Mouse (Mus musculus): ENCODE results near the gene Mycl. TPM values are rescaled to one million over a fixed set of nuclear protein-coding genes. Genes with fewer than 3 reads are reported as not detected.
A peak's percentile ranks its signal among the peaks of the same experiment; 100 is the strongest.

Gene Mycl
- 34.1 and 44.7 TPM in 2 replicates for polyA plus RNA-seq (2015; fragmentation: Nextera tagmentation; extraction: Ambion mirVana)

DNA sequence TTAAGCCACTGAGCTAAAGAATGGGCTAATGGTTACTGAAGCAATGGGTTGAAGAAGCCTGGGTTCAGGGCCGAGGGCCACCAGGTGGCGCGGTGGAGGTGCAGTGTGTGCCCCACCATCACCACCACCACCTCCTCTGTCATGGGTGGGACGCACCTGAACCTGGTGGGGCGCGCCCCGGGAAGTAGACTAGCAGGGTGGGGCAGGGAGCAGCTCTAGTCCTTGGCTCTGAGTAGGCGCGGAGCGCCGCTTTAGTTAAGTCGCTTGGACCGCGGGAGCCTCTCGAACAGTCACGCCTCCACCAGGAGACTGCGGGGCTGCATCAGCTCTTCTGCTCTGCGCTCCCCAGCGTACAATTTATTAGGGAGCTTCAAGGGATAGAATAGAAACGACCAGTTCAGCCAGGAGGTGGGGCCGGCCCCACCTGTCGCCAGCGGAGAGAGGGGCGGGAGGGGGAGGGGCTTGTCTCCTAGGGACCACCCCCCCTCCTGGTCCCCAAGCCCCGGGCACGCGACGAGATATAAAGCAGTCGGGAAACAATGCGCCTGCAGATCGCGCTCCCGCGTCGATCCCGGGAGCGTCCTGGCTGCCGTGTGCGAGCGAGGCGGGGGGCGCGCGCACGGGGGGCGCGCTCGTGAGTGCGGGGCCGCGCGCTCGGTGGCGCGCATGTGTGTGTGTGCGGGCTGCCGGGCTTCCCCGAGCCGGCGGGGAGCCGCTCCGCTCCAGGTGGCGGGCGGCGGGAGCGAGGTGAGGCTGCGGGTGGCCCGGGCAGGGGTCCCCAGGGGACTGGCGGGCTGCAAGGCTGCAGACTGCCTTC, at the start of gene Mycl:
Mycl (plus strand) TSS at position 249 of the 817 bp plus-strand sequence.
- Histone ChIP-seq H3K4me1 (ENCODE audit: control insufficient read depth, insufficient read depth, low read depth, low read length) (peaks cover 25% of the 10 kb centered on the region), H3K36me3 (ENCODE audit: control insufficient read depth, insufficient read depth, low read length) (no peaks in the 10 kb centered on the region), H3K4me2 (ENCODE audit: low read length) (peak within 1 kb of the TSS; percentile 63), H3K27me3 (replicated peaks; ENCODE audit: control insufficient read depth, insufficient read depth, low read length) (no peaks in the 10 kb centered on the region), H3K27ac (ENCODE audit: low read depth, low read length) (peak within 1 kb of the TSS; percentile 90), H3K9ac (ENCODE audit: low read depth, low read length) (peak within 1 kb of the TSS; percentile 93), H3K4me3 (ENCODE audit: low read length) (peak within 1 kb of the TSS; percentile 93), H3K9me3 (ENCODE audit: control insufficient read depth, low read length) (no peaks in the 10 kb centered on the region)
- WGBS, result under 1% methylated on average over 53 of the region's 69 CpGs
- peak; percentile 85 for ATAC-seq

DNA sequence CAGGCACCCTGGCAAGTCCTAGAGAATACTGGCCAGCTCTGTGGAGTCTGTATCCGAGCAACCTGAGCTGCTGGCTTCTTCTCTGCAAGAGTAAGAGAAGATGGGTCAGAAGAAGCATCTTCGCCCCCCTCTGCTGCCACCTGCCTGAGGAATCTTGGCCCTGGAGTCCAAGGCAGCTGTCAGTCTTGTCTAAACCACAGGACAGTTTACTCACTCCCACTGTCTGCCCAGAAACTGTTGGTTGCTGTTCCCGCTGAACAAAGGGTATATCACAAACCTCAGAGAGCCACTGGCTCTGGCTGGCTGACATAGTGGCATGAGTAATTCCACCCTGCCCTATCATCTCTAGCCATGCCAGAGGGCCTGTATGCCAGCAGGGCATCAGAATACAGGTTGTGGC, 48.2 kb upstream of the Mycl start:
- Histone ChIP-seq H3K9ac (ENCODE audit: low read depth, low read length) (no peak overlapping the region; the same call in 1 of the 2 replicates), H3K4me1 (ENCODE audit: control insufficient read depth, insufficient read depth, low read depth, low read length) (no peaks in the 10 kb centered on the region), H3K4me3 (ENCODE audit: low read length) (no peak overlapping the region), H3K27ac (ENCODE audit: low read depth, low read length) (no peak overlapping the region), H3K27me3 (replicated peaks; ENCODE audit: control insufficient read depth, insufficient read depth, low read length) (no peaks in the 10 kb centered on the region), H3K9me3 (ENCODE audit: control insufficient read depth, low read length) (no peaks in the 10 kb centered on the region), H3K36me3 (ENCODE audit: control insufficient read depth, insufficient read depth, low read length) (no peaks in the 10 kb centered on the region), H3K4me2 (ENCODE audit: low read length) (no peak overlapping the region)
- no peak for ATAC-seq
- 79% methylated on average over 3 of the region's 3 CpGs for WGBS

DNA sequence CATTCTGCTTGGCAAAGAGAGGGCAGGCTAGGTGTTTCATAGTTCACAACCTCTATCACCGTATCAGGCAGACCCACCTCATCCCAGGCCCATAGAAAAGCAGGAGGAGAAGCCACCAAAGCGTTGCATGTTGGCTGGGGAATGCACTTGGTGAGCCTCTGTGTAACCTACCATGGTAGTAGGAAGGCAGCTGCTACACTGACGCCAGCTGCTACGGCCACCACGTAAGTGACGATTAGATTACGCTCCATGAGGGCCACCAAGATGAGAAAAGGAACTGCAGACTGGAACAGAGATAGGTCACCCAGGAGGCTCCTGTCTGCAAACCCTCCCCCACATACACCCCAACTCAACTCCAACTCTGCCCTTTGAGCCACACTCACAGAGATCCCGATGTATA, 46.4 kb upstream of the Mycl start:
- Histone ChIP-seq H3K27me3 (replicated peaks; ENCODE audit: control insufficient read depth, insufficient read depth, low read length) (no peaks in the 10 kb centered on the region), H3K4me2 (ENCODE audit: low read length) (no peak overlapping the region), H3K4me3 (ENCODE audit: low read length) (no peak overlapping the region), H3K4me1 (ENCODE audit: control insufficient read depth, insufficient read depth, low read depth, low read length) (no peaks in the 10 kb centered on the region), H3K9me3 (ENCODE audit: control insufficient read depth, low read length) (no peaks in the 10 kb centered on the region), H3K27ac (ENCODE audit: low read depth, low read length) (no peak overlapping the region), H3K9ac (ENCODE audit: low read depth, low read length) (no peak overlapping the region), H3K36me3 (ENCODE audit: control insufficient read depth, insufficient read depth, low read length) (no peaks in the 10 kb centered on the region)
- 92% methylated on average over 8 of the region's 8 CpGs for WGBS
- ATAC-seq, result no peak

DNA sequence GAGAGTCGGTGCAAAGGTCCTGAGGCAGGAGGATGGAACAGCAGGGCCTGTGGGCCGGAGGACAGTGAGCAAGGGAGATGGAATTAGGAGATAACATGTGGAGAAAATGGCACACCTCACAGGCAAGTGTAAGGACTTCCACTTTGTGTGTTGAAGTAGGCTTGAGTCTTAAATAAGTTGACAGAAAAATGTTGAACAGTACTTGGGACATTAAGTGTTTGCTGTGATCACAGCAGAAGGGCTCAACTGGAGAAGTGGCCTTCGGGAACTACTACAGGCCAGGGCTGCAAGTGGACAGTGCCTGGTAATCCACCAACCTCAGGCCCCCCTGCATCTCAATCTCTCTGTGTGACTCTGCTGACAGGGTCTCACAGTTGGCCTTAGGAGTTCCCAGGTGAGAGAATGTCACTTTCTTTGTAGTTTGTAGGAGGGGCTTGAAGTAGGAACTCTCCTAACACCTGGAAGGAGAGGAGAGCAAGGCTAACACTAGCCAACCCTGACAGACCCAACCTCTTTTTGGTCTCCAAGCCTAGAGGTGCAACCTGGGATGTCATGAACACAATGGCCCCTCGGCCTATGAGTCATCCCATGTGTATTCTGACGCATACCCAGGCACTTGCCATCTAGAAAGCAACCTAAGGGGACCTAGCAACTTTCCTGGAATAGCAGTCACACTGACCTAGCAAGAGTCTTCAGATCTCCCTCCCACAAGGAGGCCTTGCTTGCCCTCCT, 40.6 kb upstream of the Mycl start:
- Histone ChIP-seq H3K27me3 (replicated peaks; ENCODE audit: control insufficient read depth, insufficient read depth, low read length) (no peaks in the 10 kb centered on the region), H3K27ac (ENCODE audit: low read depth, low read length) (peak overlapping the region; percentile 75), H3K4me3 (ENCODE audit: low read length) (peak overlapping the region; percentile 34), H3K4me1 (ENCODE audit: control insufficient read depth, insufficient read depth, low read depth, low read length) (peaks cover 24% of the 10 kb centered on the region), H3K4me2 (ENCODE audit: low read length) (peak overlapping the region; percentile 66), H3K36me3 (ENCODE audit: control insufficient read depth, insufficient read depth, low read length) (no peaks in the 10 kb centered on the region), H3K9me3 (ENCODE audit: control insufficient read depth, low read length) (no peaks in the 10 kb centered on the region), H3K9ac (ENCODE audit: low read depth, low read length) (peak overlapping the region; percentile 67)
- no peak for ATAC-seq
- WGBS, result 55% methylated on average over 5 of the region's 5 CpGs

DNA sequence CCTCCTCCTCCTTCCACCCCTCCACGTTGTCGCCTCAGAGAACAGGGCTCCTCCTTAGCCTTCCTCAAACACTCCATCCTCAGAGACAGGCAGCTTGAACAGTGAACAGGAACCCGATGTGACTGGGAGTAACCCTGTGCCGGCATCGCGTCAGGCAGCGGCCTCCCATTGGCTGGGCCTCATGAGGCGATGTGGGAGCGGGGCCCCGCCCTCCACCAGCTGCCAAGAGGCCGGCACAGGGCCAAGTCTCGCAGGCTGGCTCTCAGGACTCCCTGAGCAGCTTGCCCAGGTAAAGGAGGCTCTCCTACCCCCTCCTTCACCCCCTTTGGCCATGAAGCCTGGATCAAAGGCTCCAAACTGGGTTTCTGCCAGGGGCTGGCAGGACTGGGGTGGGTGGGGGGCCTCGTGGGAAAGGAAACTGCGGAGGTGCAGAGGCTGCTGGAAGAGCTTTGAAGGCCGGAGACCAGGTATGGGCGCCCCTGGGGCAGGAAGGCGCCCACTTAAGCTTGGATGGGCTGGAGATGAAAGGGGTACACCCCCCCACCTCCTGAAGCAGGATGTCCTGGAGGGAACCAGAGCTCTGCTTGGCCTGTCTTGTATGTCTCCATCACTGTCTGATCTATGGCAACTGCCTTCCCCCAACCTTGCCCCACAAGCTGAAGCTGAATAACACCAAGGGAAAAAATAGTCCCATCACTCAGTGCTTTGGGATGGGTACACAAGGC, 39.9 kb upstream of the Mycl start:
- WGBS, result 8% methylated on average over 17 of the region's 17 CpGs
- peak overlapping the region; percentile 34 for H3K4me3 ChIP-seq (ENCODE audit: low read length)
- peak; percentile 91 for ATAC-seq

DNA sequence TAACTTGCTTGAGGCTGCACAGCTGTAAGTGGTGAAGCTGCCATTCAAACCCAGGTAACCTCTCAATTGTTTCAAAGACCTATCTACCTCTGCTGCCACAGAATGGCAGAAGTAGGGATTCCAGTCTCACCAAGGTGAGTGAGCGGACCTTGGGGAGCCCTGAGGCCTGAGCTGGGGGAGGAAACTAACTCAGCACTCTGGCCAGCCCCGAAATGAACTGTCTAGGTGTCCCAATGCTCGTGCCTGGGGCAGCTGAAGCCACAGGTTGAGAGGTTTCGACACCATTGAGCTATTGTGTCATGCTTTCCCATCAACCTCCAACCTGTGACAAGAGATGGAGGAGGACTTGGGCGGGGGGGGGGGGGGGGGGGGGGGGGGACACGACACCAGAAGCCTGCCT, 39.2 kb upstream of the Mycl start:
- Histone ChIP-seq H3K36me3 (ENCODE audit: control insufficient read depth, insufficient read depth, low read length) (no peaks in the 10 kb centered on the region), H3K4me1 (ENCODE audit: control insufficient read depth, insufficient read depth, low read depth, low read length) (peaks cover 30% of the 10 kb centered on the region), H3K9ac (ENCODE audit: low read depth, low read length) (no peak overlapping the region), H3K27ac (ENCODE audit: low read depth, low read length) (no peak overlapping the region), H3K4me2 (ENCODE audit: low read length) (no peak overlapping the region; the same call in 1 of the 2 replicates), H3K27me3 (replicated peaks; ENCODE audit: control insufficient read depth, insufficient read depth, low read length) (no peaks in the 10 kb centered on the region), H3K4me3 (ENCODE audit: low read length) (no peak overlapping the region), H3K9me3 (ENCODE audit: control insufficient read depth, low read length) (no peaks in the 10 kb centered on the region)
- 83% methylated on average over 4 of the region's 6 CpGs for WGBS
- no peak for ATAC-seq

More for the DNA sequence above, 39.9 kb upstream of the Mycl start:
- Histone ChIP-seq H3K4me1 (ENCODE audit: control insufficient read depth, insufficient read depth, low read depth, low read length) (peaks cover 27% of the 10 kb centered on the region), H3K27me3 (replicated peaks; ENCODE audit: control insufficient read depth, insufficient read depth, low read length) (no peaks in the 10 kb centered on the region), H3K36me3 (ENCODE audit: control insufficient read depth, insufficient read depth, low read length) (no peaks in the 10 kb centered on the region), H3K4me2 (ENCODE audit: low read length) (peak overlapping the region; percentile 66), H3K27ac (ENCODE audit: low read depth, low read length) (peak overlapping the region; percentile 75), H3K9ac (ENCODE audit: low read depth, low read length) (peak overlapping the region; percentile 67), H3K9me3 (ENCODE audit: control insufficient read depth, low read length) (no peaks in the 10 kb centered on the region)

DNA sequence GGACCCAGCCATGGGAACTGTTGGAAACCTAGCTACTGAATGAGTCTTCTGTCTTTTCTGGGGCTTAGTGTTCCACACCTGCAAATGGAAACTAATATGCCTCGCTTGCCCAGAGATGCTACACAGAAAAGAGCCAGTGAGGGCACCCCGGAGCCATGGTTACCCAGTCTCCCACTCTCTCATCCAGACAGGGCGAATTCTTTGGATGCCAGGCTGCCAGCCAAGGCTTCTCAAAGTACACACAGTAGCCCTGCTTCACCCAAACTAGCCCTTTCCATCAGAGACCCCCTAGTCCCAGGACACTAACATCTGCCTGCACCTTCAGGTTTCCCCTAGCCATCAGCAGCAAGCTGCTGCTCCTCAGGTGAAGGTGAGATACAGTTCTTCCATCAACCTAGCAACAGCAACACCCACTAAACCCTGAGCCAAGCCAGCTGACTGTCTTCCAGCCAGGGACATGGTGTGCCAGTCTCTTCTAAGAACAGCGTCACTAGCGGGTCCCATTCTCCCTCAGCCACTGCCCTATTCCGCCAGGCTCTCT, 36.9 kb upstream of the Mycl start:
- Histone ChIP-seq H3K4me1 (ENCODE audit: control insufficient read depth, insufficient read depth, low read depth, low read length) (peaks cover 37% of the 10 kb centered on the region), H3K9ac (ENCODE audit: low read depth, low read length) (0 out of 2 replicates have a peak overlapping the region, but pooled peaks have one; percentile 22), H3K36me3 (ENCODE audit: control insufficient read depth, insufficient read depth, low read length) (no peaks in the 10 kb centered on the region), H3K27ac (ENCODE audit: low read depth, low read length) (peak overlapping the region; percentile 44; the same call in 1 of the 2 replicates), H3K27me3 (replicated peaks; ENCODE audit: control insufficient read depth, insufficient read depth, low read length) (no peaks in the 10 kb centered on the region), H3K4me2 (ENCODE audit: low read length) (peak overlapping the region; percentile 96), H3K9me3 (ENCODE audit: control insufficient read depth, low read length) (no peaks in the 10 kb centered on the region), H3K4me3 (ENCODE audit: low read length) (peak overlapping the region; percentile 6; the same call in 1 of the 2 replicates)
- peak; percentile 53 for ATAC-seq
- WGBS, result 64% methylated on average over 6 of the region's 6 CpGs

DNA sequence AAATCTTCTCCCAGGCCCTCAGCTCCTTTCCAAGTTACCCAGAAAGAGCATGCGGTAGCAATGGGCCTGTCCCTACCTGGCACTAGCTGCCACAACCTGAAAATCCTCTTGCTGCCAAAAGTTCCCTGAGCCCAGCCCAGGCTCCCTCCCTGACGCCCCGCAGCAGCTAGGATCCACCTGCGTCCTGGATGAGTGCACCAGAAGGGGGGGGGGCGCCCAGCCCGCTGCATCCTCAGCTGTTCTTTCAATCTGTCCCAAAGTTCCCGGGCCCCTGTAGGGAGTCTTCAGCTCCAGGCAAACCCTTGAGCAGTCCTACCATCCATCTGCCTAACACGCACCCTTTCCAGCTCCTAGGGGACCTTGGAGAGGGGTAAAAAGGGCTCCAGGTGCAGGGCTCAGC, 35.6 kb upstream of the Mycl start:
- ATAC-seq, result no peak
- Histone ChIP-seq H3K4me3 (ENCODE audit: low read length) (peak overlapping the region; percentile 74), H3K9ac (ENCODE audit: low read depth, low read length) (peak overlapping the region; percentile 68), H3K27me3 (replicated peaks; ENCODE audit: control insufficient read depth, insufficient read depth, low read length) (no peaks in the 10 kb centered on the region), H3K9me3 (ENCODE audit: control insufficient read depth, low read length) (no peaks in the 10 kb centered on the region), H3K4me1 (ENCODE audit: control insufficient read depth, insufficient read depth, low read depth, low read length) (peaks cover 36% of the 10 kb centered on the region), H3K4me2 (ENCODE audit: low read length) (peak overlapping the region; percentile 96), H3K36me3 (ENCODE audit: control insufficient read depth, insufficient read depth, low read length) (no peaks in the 10 kb centered on the region), H3K27ac (ENCODE audit: low read depth, low read length) (0 out of 2 replicates have a peak overlapping the region, but pooled peaks have one; percentile 1)
- WGBS, result 6% methylated on average over 6 of the region's 8 CpGs
